Mouse (Mus musculus) midbrain, embryonic 13.5 days (tissue): ENCODE data around the gene Crebbp. TPM values are rescaled to one million over a fixed set of nuclear protein-coding genes. Genes with fewer than 3 reads are reported as not detected.

Experiments used
- ATAC-seq: fragments of 200-750 bp; cut with Nextera tagmentation; 2 replicates; pipeline ENCODE4 v1.8.0; 2017; ENCODE audit warnings: mild to moderate bottlenecking, moderate TSS enrichment, moderate library complexity
- H3K27ac ChIP-seq: fragments of 300-500 bp; sonication (generic); 2 replicates; pipeline ENCODE4 v1.5.1; 2015; ENCODE audit warnings: inconsistent platforms, mild to moderate bottlenecking, moderate library complexity
- H3K27me3 ChIP-seq: fragments of 300-500 bp; sonication (generic); 2 replicates; pipeline ENCODE4 v1.6.1; 2015; ENCODE audit warnings: mild to moderate bottlenecking, inconsistent platforms
- H3K36me3 ChIP-seq: fragments of 300-500 bp; sonication (generic); 2 replicates; pipeline ENCODE4 v1.6.1; 2015; ENCODE audit warnings: mild to moderate bottlenecking, inconsistent platforms
- H3K4me1 ChIP-seq: fragments of 300-500 bp; sonication (generic); replicated peaks from 2 replicates; pipeline ENCODE4 v1.6.1; 2015; ENCODE audit warnings: inconsistent platforms
- H3K4me2 ChIP-seq: fragments of 300-500 bp; sonication (generic); replicated peaks from 2 replicates; pipeline ENCODE4 v1.6.1; 2015; ENCODE audit warnings: moderate library complexity, mild to moderate bottlenecking, inconsistent platforms
- H3K4me3 ChIP-seq: fragments of 300-500 bp; sonication (generic); replicated peaks from 2 replicates; pipeline ENCODE4 v1.5.1; 2015; ENCODE audit warnings: mild to moderate bottlenecking, inconsistent platforms
- H3K9ac ChIP-seq: fragments of 300-500 bp; sonication (generic); replicated peaks from 2 replicates; pipeline ENCODE4 v1.6.1; 2015; ENCODE audit warnings: mild to moderate bottlenecking, inconsistent platforms
- H3K9me3 ChIP-seq: fragments of 300-500 bp; sonication (generic); 2 replicates; pipeline ENCODE4 v1.6.1; 2016; ENCODE audit warnings: mild to moderate bottlenecking, inconsistent platforms
- WGBS: fragments of 180-500 bp; shearing (Covaris S2); methylation state at CpG from one replicate; pipeline ENCODE4 v1.1.7; 2015; 5-methylcytosine and 5-hydroxymethylcytosine counted together
- polyA plus RNA-seq: library from polyadenylated mRNA; unstranded; fragments of >200 nt; fragmentation: Nextera tagmentation; extraction: Ambion mirVana; gene quantifications from 2 replicates; pipeline ENCODE4 v1.2.1, GENCODE M21; 2015

Gene Crebbp
- polyA plus RNA-seq, 1 experiment from 2014 or later: 43.8 TPM

DNA sequence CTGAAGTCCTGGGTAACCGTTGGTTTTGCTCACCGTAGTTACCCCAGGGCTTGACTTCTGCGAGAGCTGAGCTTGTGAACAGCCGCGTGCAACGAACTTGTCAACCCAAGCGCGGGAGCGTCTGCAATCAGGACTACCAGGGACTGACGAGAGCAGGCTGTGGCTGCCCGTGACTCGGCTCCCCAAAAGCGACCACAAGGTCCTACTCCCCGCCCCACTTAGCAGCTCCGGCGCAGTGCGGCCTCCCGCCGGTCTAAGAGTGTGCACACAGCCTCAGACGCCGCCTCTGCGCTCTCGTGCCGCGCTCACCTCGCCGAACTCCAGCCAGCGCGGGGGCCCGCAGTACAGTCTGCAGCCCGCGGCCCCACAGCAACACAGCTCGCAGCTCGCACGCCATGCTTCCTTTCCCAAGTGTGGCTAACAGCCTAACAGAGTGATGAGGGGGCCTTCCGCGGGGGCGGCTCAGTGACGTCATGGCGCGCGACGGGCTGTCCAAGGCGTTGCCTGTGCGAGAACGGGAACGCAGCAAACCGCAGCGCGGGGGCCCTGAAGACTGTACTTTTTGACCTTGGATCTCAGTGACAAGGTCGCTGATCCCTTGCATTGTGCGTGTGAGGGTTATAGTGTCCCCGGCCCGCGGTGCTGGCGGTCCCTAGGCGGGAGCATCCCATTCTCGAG lies 136.3 kb downstream of the Crebbp start, which contains the start of gene Trap1:
TSS of gene Trap1 (minus strand) at position 444 of the 678 bp plus-strand sequence.
- peak within 1 kb of the TSS; percentile 82 for H3K27ac ChIP-seq
- under 1% methylated on average over 58 of the region's 58 CpGs for WGBS
- H3K9me3 ChIP-seq: no peaks in the 10 kb centered on the region
- no peaks in the 10 kb centered on the region for H3K27me3 ChIP-seq
- H3K4me3 ChIP-seq: peak within 1 kb of the TSS; percentile 92
- peak within 1 kb of the TSS; percentile 80 for H3K4me2 ChIP-seq
- H3K36me3 ChIP-seq: peaks cover 10% of the 10 kb centered on the region
- ATAC-seq: peak; percentile 97
- peaks cover 17% of the 10 kb centered on the region for H3K4me1 ChIP-seq
- peak within 1 kb of the TSS; percentile 87 for H3K9ac ChIP-seq

DNA sequence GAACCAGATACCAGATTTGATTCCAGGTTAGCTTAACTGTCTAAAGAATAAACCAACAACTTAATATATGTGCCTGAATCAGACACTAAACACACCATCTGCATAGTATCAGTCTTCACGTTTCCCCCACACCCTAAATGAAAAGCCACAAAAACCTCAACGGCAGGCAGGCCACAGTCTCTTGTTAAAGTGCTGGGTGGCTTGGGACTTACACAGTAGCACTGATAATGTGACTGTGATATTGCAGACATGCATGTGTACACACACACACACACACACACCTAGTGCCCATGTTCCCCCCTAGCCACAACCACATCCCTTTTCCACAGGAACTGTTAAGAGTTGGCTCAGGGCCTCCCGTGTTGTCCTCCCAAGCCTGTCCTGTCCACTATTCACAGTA lies 139.0 kb downstream of the Crebbp start:
- Histone ChIP-seq H3K4me3 (no peak overlapping the region), H3K36me3 (no peaks in the 10 kb centered on the region), H3K4me2 (no peak overlapping the region), H3K4me1 (peaks cover 17% of the 10 kb centered on the region), H3K9me3 (no peaks in the 10 kb centered on the region), H3K9ac (no peak overlapping the region), H3K27me3 (no peaks in the 10 kb centered on the region), H3K27ac (no peak overlapping the region)
- ATAC-seq: no peak
- 79% methylated on average over 3 of the region's 3 CpGs for WGBS

DNA sequence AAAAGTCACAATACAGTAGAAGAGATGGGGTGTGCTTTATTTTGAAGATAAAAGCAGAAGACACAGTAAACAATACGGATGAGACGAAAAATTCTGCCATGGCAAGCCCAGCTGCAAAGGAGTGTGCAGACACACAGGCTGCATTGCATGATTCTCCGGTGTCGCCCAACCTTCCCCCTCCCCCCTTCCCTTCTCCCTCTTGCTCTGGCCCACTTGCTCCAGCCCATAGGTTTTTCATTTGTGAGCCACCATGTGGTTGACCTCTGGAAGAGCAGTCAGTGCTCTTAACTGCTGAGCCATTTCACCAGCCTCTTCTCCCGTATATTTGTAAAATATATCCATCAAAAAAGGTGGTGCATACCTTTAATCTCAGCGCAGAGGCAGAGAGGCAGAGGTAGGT lies 139.5 kb downstream of the Crebbp start:
- Histone ChIP-seq H3K36me3 (no peaks in the 10 kb centered on the region), H3K27ac (no peak overlapping the region), H3K27me3 (no peaks in the 10 kb centered on the region), H3K4me2 (no peak overlapping the region), H3K4me3 (no peak overlapping the region), H3K9me3 (no peaks in the 10 kb centered on the region), H3K4me1 (peaks cover 17% of the 10 kb centered on the region), H3K9ac (no peak overlapping the region)
- WGBS: 73% methylated on average over 6 of the region's 6 CpGs
- no peak for ATAC-seq

DNA sequence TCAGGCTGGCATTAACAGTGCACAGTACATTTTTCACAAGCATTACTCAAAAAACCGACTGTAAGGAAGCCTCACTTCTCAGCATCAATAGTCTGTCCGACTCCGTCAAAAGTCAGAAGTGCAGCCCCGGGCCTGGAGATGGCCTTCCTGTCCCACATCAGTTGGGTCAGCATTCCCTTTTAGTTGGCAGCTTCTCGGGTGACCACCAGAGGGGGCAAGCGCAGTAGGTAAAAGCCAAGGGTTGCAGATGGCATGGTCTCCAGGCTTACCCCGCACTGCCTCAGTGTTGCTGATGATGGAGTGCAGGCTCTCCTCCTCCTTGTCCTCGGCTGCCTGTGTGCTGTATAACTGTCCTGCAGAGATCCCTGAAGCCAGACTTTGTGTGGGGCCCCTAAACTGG lies 145.2 kb downstream of the Crebbp start:
- no peak overlapping the region for H3K27ac ChIP-seq
- 67% methylated on average over 8 of the region's 8 CpGs for WGBS
- H3K27me3 ChIP-seq: no peaks in the 10 kb centered on the region
- peak; percentile 63; the same call in 1 of the 2 replicates for ATAC-seq
- H3K4me3 ChIP-seq: no peak overlapping the region
- peaks cover 50% of the 10 kb centered on the region for H3K36me3 ChIP-seq
- H3K4me2 ChIP-seq: no peak overlapping the region
- H3K9ac ChIP-seq: no peak overlapping the region
- no peaks in the 10 kb centered on the region for H3K9me3 ChIP-seq
- H3K4me1 ChIP-seq: no peaks in the 10 kb centered on the region

DNA sequence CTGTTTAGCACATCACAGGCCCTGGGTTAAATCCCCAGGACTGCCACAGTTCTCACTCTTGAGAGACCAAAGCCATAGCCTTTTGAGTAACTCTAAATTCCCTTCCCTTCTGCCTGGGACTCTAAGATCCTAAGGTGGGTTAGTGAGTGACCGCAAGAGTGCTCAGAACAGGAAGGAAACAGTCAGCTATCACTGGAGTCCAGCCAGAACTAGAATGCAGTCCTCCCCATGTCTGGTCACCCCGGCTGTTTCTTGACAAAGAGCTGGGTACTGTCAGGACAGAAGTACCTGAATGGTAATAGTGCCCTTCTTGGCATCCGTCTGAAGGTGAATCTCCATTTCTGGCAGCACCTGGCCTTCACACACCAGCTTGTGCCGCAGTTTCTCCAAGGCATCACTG lies 148.9 kb downstream of the Crebbp start:
- Histone ChIP-seq H3K4me2 (no peak overlapping the region), H3K9me3 (no peaks in the 10 kb centered on the region), H3K9ac (no peak overlapping the region), H3K4me1 (no peaks in the 10 kb centered on the region), H3K4me3 (no peak overlapping the region), H3K27me3 (no peaks in the 10 kb centered on the region), H3K36me3 (peaks cover 83% of the 10 kb centered on the region), H3K27ac (no peak overlapping the region)
- whole genome bisulfite sequencing: 96% methylated on average over 4 of the region's 4 CpGs
- ATAC-seq: no peak

DNA sequence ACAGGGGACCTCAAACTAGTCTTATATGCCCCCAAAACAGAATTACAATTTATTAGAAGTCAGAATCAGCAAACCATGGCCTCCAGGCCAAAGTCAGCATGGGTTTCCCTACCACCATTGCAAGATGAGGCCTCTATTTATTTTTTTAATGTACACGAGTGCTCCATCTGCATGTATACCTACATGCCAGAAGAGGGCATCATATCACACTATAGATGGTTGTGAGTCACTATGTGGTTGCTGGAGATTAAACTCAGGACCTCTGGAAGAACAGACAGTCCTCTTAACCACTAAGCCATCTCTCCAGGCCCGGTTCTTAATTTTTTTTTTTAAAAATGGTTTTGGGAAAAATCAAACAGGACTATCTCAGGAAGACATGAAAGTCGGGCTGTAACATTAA lies 160.0 kb downstream of the Crebbp start:
- H3K9ac ChIP-seq: no peak overlapping the region
- no peak for ATAC-seq
- no peak overlapping the region for H3K4me3 ChIP-seq
- 90% methylated on average over 3 of the region's 3 CpGs for WGBS
- H3K27me3 ChIP-seq: no peaks in the 10 kb centered on the region
- H3K27ac ChIP-seq: no peak overlapping the region
- H3K36me3 ChIP-seq: peaks cover 89% of the 10 kb centered on the region
- H3K4me1 ChIP-seq: no peaks in the 10 kb centered on the region
- no peaks in the 10 kb centered on the region for H3K9me3 ChIP-seq
- H3K4me2 ChIP-seq: no peak overlapping the region

DNA sequence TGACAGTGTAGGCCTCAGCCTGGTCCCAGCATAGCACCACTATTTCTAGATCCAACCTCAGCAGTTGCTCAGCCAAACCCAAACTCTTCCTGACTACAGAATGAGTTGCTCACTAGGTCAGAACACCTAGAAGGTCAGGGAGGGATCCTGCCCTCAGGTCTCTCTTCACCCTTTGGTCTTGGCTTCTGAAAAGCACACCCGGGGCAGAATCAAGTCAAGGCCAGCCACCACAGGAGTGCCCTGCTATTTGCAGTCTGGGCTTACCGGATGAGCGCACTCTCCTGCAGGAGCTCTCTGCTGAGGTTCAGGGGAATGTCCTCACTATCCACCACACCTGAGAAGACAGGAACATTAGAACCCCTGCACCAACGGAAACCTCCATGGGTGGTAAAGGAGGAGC lies 161.2 kb downstream of the Crebbp start:
- Histone ChIP-seq H3K9me3 (no peaks in the 10 kb centered on the region), H3K4me1 (no peaks in the 10 kb centered on the region), H3K36me3 (peaks cover 90% of the 10 kb centered on the region), H3K4me3 (no peak overlapping the region), H3K4me2 (no peak overlapping the region), H3K27ac (no peak overlapping the region), H3K9ac (no peak overlapping the region), H3K27me3 (no peaks in the 10 kb centered on the region)
- 98% methylated on average over 4 of the region's 4 CpGs for WGBS
- no peak for ATAC-seq

DNA sequence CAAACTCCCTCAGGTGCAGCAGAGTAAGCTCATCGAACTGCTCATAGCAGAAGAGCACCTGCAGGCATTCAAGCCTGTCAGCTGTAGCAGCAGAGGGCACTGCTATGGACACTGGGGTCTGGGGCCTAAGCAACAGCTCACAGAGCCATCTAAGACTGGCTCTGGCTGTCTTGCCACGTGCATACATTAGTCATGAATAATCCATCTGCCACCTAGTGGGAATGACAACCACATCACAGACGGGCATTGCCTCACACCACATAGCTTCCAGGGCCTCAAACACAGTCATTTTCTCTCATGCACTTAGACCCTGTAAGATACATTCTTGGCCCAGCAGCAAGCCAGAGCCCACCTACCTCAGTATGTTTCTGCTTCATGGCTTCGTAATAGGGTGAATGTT lies 168.3 kb downstream of the Crebbp start:
- no peak for ATAC-seq
- H3K4me2 ChIP-seq: no peak overlapping the region
- WGBS: 84% methylated on average over 4 of the region's 4 CpGs
- H3K9me3 ChIP-seq: no peaks in the 10 kb centered on the region
- peaks cover 84% of the 10 kb centered on the region for H3K36me3 ChIP-seq
- H3K27ac ChIP-seq: no peak overlapping the region
- H3K4me3 ChIP-seq: no peak overlapping the region
- H3K4me1 ChIP-seq: no peaks in the 10 kb centered on the region
- no peak overlapping the region for H3K9ac ChIP-seq
- no peaks in the 10 kb centered on the region for H3K27me3 ChIP-seq

DNA sequence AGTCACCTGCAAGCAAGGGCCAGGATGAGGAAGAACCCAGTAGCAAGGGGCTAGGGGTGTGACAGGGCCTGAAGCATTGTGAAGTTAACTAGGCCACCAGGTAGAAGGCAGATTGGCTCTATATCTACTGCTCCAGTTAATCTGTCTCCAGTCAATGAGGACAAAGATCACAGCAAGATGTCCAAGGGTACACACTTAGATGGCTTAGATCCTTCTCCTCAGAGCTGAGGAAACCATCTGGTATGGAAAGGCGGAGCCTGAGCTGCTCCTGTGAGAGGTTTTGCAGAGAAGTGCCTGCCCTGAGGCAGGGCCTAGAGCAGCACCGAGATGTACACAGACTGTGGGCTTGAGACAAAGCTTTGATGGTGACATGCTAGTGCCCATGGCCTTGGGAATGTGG lies 169.7 kb downstream of the Crebbp start:
- Histone ChIP-seq H3K36me3 (peaks cover 82% of the 10 kb centered on the region), H3K9me3 (no peaks in the 10 kb centered on the region), H3K4me1 (no peaks in the 10 kb centered on the region), H3K9ac (no peak overlapping the region), H3K27me3 (no peaks in the 10 kb centered on the region), H3K27ac (no peak overlapping the region), H3K4me3 (no peak overlapping the region), H3K4me2 (no peak overlapping the region)
- ATAC-seq: no peak
- WGBS: 92% methylated on average over 2 of the region's 2 CpGs

DNA sequence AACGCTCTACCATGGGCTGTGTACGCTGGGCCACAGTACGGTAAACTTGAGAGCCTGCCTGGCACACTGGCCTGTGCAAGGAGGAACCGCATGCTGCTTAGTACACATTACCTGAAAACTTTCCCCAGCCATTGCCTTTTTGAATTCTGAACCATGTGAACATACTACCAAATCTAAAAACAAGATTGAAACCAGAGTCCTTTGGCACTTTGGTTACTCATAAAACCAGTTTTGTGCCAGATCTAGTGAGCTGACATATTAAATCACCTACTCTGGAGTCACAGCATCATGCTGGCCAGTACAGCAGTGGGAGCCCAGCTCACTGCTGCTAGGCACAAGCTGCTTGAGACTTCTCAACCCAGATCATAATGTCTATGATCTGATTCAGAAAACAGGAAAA lies 172.2 kb downstream of the Crebbp start:
- ATAC-seq: no peak
- H3K27me3 ChIP-seq: no peaks in the 10 kb centered on the region
- H3K4me2 ChIP-seq: no peak overlapping the region
- peaks cover 83% of the 10 kb centered on the region for H3K36me3 ChIP-seq
- H3K4me3 ChIP-seq: no peak overlapping the region
- WGBS: 96% methylated on average over 4 of the region's 4 CpGs
- H3K9me3 ChIP-seq: no peaks in the 10 kb centered on the region
- H3K4me1 ChIP-seq: no peaks in the 10 kb centered on the region
- no peak overlapping the region for H3K27ac ChIP-seq
- no peak overlapping the region for H3K9ac ChIP-seq

DNA sequence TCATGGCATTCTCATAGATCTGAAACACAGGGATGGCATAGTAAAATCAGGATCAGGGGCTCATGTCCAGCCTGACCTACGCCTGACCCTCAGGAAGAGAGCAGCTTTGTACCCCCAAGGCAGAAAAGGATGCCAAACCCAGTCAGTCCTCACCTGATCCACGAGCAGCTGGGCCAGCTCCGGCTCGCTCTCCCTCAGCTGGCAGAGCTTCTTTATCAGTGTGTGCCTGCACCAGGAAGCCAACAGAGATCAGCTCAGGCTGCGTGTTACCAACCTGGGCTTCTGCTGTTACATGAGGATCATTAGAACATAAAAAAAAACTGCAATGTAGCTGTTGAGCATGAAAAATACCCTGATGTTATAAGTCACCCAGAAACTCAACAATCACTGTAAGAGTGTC lies 173.6 kb downstream of the Crebbp start:
- H3K9me3 ChIP-seq: no peaks in the 10 kb centered on the region
- no peak for ATAC-seq
- WGBS: 96% methylated on average over 5 of the region's 5 CpGs
- no peaks in the 10 kb centered on the region for H3K27me3 ChIP-seq
- H3K4me3 ChIP-seq: no peak overlapping the region
- no peak overlapping the region for H3K4me2 ChIP-seq
- H3K27ac ChIP-seq: no peak overlapping the region
- H3K4me1 ChIP-seq: no peaks in the 10 kb centered on the region
- peaks cover 76% of the 10 kb centered on the region for H3K36me3 ChIP-seq
- no peak overlapping the region for H3K9ac ChIP-seq

DNA sequence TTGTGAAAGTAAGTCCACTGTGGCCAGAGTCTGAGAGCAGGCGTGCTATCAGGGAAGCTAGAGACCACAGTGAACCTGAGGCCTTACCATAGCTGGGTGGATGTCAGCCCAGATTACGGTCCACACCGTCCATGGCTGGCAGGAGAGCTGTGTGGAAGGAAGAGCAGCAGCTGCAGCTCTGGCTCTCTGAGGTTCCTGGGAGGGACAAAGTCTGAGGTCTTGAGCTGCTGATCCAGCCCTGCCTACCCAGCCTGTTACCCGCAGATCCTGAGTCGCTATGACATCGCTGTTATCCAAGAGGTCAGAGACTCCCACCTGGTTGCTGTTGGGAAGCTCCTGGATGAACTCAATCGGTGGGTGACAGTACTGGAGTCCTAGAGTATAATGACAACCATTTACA lies 176.1 kb downstream of the Crebbp start:
- Histone ChIP-seq H3K9ac (no peak overlapping the region), H3K4me1 (no peaks in the 10 kb centered on the region), H3K36me3 (peaks cover 55% of the 10 kb centered on the region), H3K4me3 (no peak overlapping the region), H3K4me2 (no peak overlapping the region), H3K27ac (no peak overlapping the region), H3K27me3 (no peaks in the 10 kb centered on the region), H3K9me3 (no peaks in the 10 kb centered on the region)
- no peak for ATAC-seq
- WGBS: 96% methylated on average over 7 of the region's 7 CpGs

DNA sequence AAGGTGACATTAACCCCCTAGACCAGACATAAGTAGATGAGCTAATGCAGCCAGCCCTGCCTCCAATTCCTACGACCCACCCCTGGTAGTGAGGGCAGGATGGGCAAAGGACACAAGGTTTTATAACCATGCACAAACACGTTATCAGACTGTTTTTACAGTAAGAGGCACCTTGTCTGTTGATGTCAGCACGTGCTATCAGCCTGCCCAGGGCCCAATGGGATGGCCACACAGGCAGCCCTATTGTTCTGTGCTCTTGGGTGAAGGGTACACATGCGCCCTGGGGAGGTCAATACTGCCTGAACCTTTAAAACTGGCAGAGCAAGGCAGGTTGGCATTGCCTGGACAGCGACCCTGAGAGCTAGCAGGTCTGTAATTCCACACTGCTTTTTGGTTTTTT lies 177.0 kb downstream of the Crebbp start, which contains the start of gene Dnase1:
TSS of gene Dnase1 (plus strand) at position 136 of the 400 bp plus-strand sequence.
- 93% methylated on average over 5 of the region's 5 CpGs for WGBS
- no peak within 1 kb of the TSS for H3K27ac ChIP-seq
- H3K9me3 ChIP-seq: no peaks in the 10 kb centered on the region
- no peaks in the 10 kb centered on the region for H3K27me3 ChIP-seq
- no peak for ATAC-seq
- H3K9ac ChIP-seq: no peak within 1 kb of the TSS
- H3K36me3 ChIP-seq: peaks cover 51% of the 10 kb centered on the region
- no peak within 1 kb of the TSS for H3K4me3 ChIP-seq
- no peaks in the 10 kb centered on the region for H3K4me1 ChIP-seq
- H3K4me2 ChIP-seq: no peak within 1 kb of the TSS
